In genomic region chr8:71819936-71820335, GRCm38 (mm10) we compare ENCODE assay signal across 8 mouse cellular contexts.
A peak's percentile ranks its signal among the peaks of the same experiment; 100 is the strongest.
DNase-seq lines count a peak whose midpoint lies in the region; ATAC-seq and TF ChIP-seq lines count a peak whose summit lies in the region.
"Not testable (repeated sequence)": the region's sequence is repeated elsewhere in the genome, so short reads cannot be mapped to it uniquely, and the experiment has no call there.

No protein-coding gene starts in this region.

- TF ChIP-seq CTCF in heart, postnatal 0 days (IDR thresholded peaks at IDR 0.05; ENCODE audit: low read depth); midbrain, postnatal 0 days (IDR thresholded peaks at IDR 0.05): not testable (repeated sequence)

- H3K27me3 ChIP-seq in embryonic facial prominence, embryonic 12.5 days; forebrain, embryonic 16.5 days (replicated peaks; ENCODE audit: control insufficient read depth, insufficient read depth, low read length); heart, postnatal 0 days (ENCODE audit: control insufficient read depth, insufficient read depth, low read length); intestine, embryonic 14.5 days (replicated peaks; ENCODE audit: control insufficient read depth, insufficient read depth, low read length); limb, embryonic 11.5 days (ENCODE audit: control insufficient read depth, insufficient read depth, low read length); lung, embryonic 15.5 days; midbrain, postnatal 0 days (ENCODE audit: insufficient read depth, low read length); stomach, embryonic 15.5 days (replicated peaks): not testable (repeated sequence)

- TF ChIP-seq EP300 in heart, postnatal 0 days (IDR thresholded peaks at IDR 0.05; ENCODE audit: low read depth) = not testable (repeated sequence)

- H3K4me1 ChIP-seq in embryonic facial prominence, embryonic 12.5 days; forebrain, embryonic 16.5 days (replicated peaks; ENCODE audit: control insufficient read depth, insufficient read depth, low read length); heart, postnatal 0 days (ENCODE audit: control insufficient read depth, insufficient read depth); intestine, embryonic 14.5 days (replicated peaks; ENCODE audit: control insufficient read depth, insufficient read depth, low read length); limb, embryonic 11.5 days (ENCODE audit: control insufficient read depth, insufficient read depth, low read length); lung, embryonic 15.5 days; midbrain, postnatal 0 days (ENCODE audit: insufficient read depth, low read length); stomach, embryonic 15.5 days: not testable (repeated sequence)

- not testable (repeated sequence) for DNase-seq in heart, postnatal 0 days (ENCODE audit: low spot score); midbrain, postnatal 0 days (ENCODE audit: low spot score)
- peak; percentile 47 for DNase-seq in intestine, embryonic 14.5 days (ENCODE audit: low spot score)
- peak; percentile 20 for DNase-seq in limb, embryonic 11.5 days (ENCODE audit: low spot score)

- not testable (repeated sequence) for H3K9me3 ChIP-seq in embryonic facial prominence, embryonic 12.5 days; forebrain, embryonic 16.5 days (ENCODE audit: control insufficient read depth, low read length); heart, postnatal 0 days (replicated peaks; ENCODE audit: control insufficient read depth, low read length); intestine, embryonic 14.5 days (ENCODE audit: control insufficient read depth, low read length); limb, embryonic 11.5 days (ENCODE audit: control insufficient read depth, low read length); lung, embryonic 15.5 days; midbrain, postnatal 0 days (ENCODE audit: low read length); stomach, embryonic 15.5 days

- H3K27ac ChIP-seq in embryonic facial prominence, embryonic 12.5 days; forebrain, embryonic 16.5 days (ENCODE audit: low read length); heart, postnatal 0 days (ENCODE audit: low read depth); intestine, embryonic 14.5 days (ENCODE audit: low read depth); limb, embryonic 11.5 days (replicated peaks; ENCODE audit: low read depth, low read length); lung, embryonic 15.5 days; midbrain, postnatal 0 days (ENCODE audit: low read depth, low read length); stomach, embryonic 15.5 days: not testable (repeated sequence)

- H3K4me2 ChIP-seq in embryonic facial prominence, embryonic 12.5 days (replicated peaks); forebrain, embryonic 16.5 days (ENCODE audit: low read length); heart, postnatal 0 days (ENCODE audit: low read depth, low read length); intestine, embryonic 14.5 days (ENCODE audit: low read length); limb, embryonic 11.5 days (ENCODE audit: low read depth, severe bottlenecking); lung, embryonic 15.5 days; midbrain, postnatal 0 days (ENCODE audit: low read depth, low read length, poor library complexity, severe bottlenecking); stomach, embryonic 15.5 days: not testable (repeated sequence)

- H3K36me3 ChIP-seq in embryonic facial prominence, embryonic 12.5 days; forebrain, embryonic 16.5 days (ENCODE audit: control insufficient read depth, insufficient read depth); heart, postnatal 0 days (replicated peaks; ENCODE audit: control insufficient read depth, insufficient read depth, low read length); intestine, embryonic 14.5 days (ENCODE audit: control insufficient read depth, insufficient read depth, low read length); limb, embryonic 11.5 days (ENCODE audit: control insufficient read depth, insufficient read depth, low read length); lung, embryonic 15.5 days; midbrain, postnatal 0 days (ENCODE audit: insufficient read depth, low read length); stomach, embryonic 15.5 days: not testable (repeated sequence)

- not testable (repeated sequence) for H3K9ac ChIP-seq in embryonic facial prominence, embryonic 12.5 days; forebrain, embryonic 16.5 days (replicated peaks; ENCODE audit: low read depth, low read length); heart, postnatal 0 days (replicated peaks; ENCODE audit: low read depth, low read length); intestine, embryonic 14.5 days (ENCODE audit: low read length); limb, embryonic 11.5 days (ENCODE audit: low read length); lung, embryonic 15.5 days; midbrain, postnatal 0 days (replicated peaks; ENCODE audit: low read length, poor library complexity, severe bottlenecking); stomach, embryonic 15.5 days

- WGBS in embryonic facial prominence, embryonic 12.5 days = 83% methylated on average over 8 of the region's 8 CpGs
- WGBS in forebrain, embryonic 16.5 days = 81% methylated on average over 8 of the region's 8 CpGs
- 77% methylated on average over 8 of the region's 8 CpGs for WGBS in heart, postnatal 0 days
- WGBS in intestine, embryonic 14.5 days = 89% methylated on average over 8 of the region's 8 CpGs
- WGBS in limb, embryonic 11.5 days = 88% methylated on average over 8 of the region's 8 CpGs
- WGBS in lung, embryonic 15.5 days = 81% methylated on average over 8 of the region's 8 CpGs
- WGBS in midbrain, postnatal 0 days = 80% methylated on average over 8 of the region's 8 CpGs
- WGBS in stomach, embryonic 15.5 days = 84% methylated on average over 8 of the region's 8 CpGs

- H3K4me3 ChIP-seq in embryonic facial prominence, embryonic 12.5 days; forebrain, embryonic 16.5 days (replicated peaks; ENCODE audit: low read length); heart, postnatal 0 days (ENCODE audit: low read depth, low read length); intestine, embryonic 14.5 days (ENCODE audit: low read depth, low read length); limb, embryonic 11.5 days (ENCODE audit: low read depth, low read length); lung, embryonic 15.5 days; midbrain, postnatal 0 days (ENCODE audit: low read depth, low read length); stomach, embryonic 15.5 days (replicated peaks): not testable (repeated sequence)

- ATAC-seq in embryonic facial prominence, embryonic 12.5 days (ENCODE audit: insufficient number of reproducible peaks, insufficient read depth, low FRiP score, low TSS enrichment) = peak; percentile 69
- ATAC-seq in forebrain, embryonic 16.5 days = 0 out of 2 replicates have a peak, but pooled peaks have one; percentile 15
- peak; percentile 45; the same call in 1 of the 2 replicates for ATAC-seq in heart, postnatal 0 days (ENCODE audit: insufficient read depth, low read depth)
- peak; percentile 65 for ATAC-seq in intestine, embryonic 14.5 days (replicated peaks; ENCODE audit: low FRiP score, low TSS enrichment, low read depth)
- peak; percentile 70; the same call in 1 of the 2 replicates for ATAC-seq in limb, embryonic 11.5 days (ENCODE audit: insufficient number of reproducible peaks, low FRiP score, low TSS enrichment, low read depth)
- peak; percentile 27; the same call in 1 of the 2 replicates for ATAC-seq in lung, embryonic 15.5 days (ENCODE audit: borderline replicate concordance, extremely low read depth, low FRiP score, low TSS enrichment)
- ATAC-seq in midbrain, postnatal 0 days (ENCODE audit: low FRiP score) = peak; percentile 66
- ATAC-seq in stomach, embryonic 15.5 days (ENCODE audit: insufficient read depth, low FRiP score, low read depth) = 0 out of 2 replicates have a peak, but pooled peaks have one; percentile 8

Comparison
In these comparisons a context has a peak if more than half of its experiments do, and no peak if none do; other contexts are left out.
1. ATAC-seq: peak in every context shown above with its lines; median percentile 70 in limb, embryonic 11.5 days; 69 in embryonic facial prominence, embryonic 12.5 days; 66 in midbrain, postnatal 0 days; 65 in intestine, embryonic 14.5 days; 45 in heart, postnatal 0 days; 27 in lung, embryonic 15.5 days; 15 in forebrain, embryonic 16.5 days; 8 in stomach, embryonic 15.5 days.